Mouse (Mus musculus): ENCODE data around the gene Mad1l1.

Gene Mad1l1

DNA sequence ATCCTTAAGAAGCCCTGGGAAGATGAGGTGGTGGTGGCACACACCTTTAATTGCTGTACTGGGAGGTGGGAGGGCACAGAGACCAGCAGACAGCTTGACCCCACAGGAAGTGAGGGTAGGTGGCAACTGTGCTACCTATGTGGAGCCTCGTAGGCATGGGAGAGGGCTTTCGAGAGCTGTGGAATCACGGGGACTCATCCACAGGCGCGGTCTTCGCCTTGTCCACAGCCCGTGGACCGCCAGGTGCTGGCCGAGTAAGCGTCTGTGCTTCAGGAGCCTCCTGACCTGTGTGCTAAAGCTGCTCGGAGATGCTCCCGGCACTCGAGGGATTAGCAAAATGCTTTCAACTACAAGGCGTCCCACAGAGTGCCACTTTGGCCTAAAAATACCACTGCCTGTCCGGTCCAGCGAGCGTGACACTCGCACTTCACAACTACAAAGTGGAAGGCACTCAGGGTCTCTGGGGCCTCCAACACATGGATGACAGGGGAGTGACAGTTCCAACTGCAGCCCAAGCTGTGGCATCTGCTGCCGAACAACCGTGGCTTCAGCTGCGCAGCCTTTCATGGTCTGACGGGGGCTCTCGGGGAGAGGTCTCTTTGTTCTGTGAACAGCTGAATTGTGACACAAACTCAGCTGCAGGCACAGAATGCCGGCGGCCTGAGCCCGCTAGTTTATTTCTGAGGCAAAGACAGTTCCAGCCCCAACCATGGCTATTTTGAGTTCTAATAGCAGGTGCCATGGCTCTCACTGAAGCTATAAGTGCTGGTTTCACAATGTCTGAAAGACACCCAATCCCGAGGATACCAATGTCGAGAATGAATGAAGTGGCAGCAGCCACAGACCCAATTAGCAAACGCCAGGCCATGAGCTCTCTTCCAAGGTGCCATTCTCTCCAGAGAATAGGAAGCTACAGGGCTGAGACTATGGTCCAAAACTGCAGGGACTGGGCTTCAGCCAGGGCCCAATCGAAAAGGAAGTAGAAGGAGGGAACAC, 57.3 kb downstream of the Mad1l1 start:
- no peak for DNase-seq (ENCODE audit: low spot score in 2 of 2)

DNA sequence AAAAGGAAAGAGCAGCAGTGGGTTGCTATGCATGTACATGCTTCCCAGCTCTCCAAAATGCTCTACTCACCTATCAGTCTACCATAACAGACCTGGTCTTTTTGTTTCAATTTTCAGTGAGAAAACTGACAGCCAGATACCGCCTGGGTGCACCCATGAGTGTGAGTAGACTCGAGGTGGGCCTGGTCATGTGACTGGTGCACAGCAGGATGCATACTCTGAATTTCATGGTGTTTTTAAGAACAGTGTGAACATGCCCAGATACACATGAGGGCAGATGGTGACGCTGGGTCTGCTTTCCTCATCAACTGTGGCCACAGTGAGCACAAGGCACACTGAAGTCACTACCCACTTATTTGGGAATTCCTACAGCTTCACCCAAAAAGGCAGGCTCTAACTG, 59.0 kb downstream of the Mad1l1 start:
- DNase-seq (ENCODE audit: low spot score in 2 of 2) = no peak

DNA sequence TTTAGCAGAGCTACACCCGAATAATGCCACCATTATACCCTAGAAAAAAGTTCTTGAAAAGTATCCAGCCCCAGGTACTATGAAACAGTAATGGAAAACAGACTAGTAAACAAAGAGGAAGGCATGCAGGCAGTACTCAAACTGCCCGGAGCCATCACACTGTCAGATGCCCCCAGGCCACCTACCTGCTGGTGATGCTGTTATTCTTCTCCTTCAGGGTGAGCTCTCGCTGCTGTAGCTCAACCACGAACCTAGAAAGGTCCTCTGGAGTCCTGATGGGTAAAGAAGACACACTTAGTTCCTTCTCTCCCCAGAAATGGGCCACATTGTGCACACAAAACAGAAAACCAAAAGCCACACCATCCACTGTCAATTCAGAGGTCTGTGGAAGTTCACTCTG, 60.0 kb downstream of the Mad1l1 start:
- DNase-seq (ENCODE audit: low spot score in 2 of 2) = no peak

DNA sequence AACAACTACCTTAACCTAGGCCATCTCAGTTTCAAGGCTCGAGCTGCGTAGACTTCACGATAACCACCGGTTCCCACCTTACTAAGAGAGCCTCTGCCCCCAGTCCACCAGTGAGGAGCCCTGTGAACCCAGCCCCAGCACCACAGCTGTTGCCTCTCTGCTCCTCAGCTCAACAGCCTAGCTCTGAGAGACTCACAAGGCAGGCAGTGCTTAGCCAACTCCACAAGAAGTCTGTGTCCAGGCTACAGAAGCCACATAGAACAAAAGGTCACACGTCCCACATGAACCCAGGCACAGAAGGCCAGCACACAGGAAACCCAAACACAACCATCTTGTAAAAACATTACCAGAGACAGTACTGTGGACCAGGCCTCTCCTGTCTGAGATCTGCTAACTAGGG, 62.7 kb downstream of the Mad1l1 start:
- DNase-seq (ENCODE audit: low spot score in 2 of 2) = no peak

DNA sequence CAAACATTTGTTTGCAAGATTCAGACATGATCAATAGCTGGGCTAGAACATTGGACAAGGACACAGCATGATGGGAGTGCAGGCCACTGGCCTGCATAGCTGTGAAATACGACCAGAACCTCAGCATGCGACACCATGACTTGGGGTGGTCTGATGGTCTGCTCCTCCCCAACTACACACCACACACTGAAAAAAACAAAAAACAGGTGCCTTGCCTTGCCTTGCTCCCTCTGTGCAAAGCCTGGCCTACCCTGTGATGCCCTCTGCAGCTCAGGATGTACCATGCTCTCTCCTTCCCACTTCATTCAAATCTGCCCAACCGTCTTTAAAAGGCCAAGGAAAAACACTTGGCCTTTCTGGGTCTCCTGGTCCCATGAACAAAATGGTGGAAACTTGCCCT, 63.3 kb downstream of the Mad1l1 start:
- no peak for DNase-seq (ENCODE audit: low spot score in 2 of 2)

DNA sequence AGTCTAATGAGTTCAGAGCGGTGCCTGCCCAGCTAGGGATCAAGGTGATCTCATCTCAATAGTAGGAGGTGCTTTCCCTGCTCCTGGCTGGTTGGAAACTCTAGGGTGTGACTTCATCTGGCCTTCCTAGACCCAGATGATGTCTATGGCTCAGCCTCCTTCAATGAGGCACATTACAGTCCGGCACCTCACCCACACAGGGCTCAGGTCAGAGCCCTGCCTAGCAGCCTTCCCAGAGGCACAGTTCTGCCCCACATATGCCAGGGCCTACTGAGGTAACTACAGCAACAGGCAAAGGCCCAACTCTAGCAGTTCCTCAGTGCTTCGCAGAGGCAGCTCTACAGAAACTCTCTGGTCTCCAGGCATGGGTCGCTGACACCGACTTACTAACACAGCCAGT, 63.9 kb downstream of the Mad1l1 start:
- no peak for DNase-seq (ENCODE audit: low spot score in 2 of 2)

DNA sequence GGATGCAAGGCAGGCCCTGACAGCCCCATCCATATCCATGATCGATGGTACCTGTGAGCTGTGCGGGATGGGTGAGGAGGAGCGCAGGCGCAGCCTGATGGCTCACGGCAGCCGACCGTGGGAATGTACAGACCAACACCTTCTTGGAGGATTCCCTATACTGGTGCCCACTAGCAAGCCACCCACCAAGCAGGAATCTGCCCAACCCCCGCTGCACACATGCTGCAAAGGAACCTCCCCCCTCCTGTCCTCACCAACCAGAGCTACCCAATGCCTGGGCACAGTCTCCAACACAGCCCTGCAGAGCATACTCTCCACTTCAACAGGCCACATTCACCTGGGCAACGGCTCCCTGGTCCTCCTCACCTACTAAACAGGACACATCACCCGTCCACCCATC, 64.7 kb downstream of the Mad1l1 start:
- no peak for DNase-seq (ENCODE audit: low spot score in 2 of 2)

DNA sequence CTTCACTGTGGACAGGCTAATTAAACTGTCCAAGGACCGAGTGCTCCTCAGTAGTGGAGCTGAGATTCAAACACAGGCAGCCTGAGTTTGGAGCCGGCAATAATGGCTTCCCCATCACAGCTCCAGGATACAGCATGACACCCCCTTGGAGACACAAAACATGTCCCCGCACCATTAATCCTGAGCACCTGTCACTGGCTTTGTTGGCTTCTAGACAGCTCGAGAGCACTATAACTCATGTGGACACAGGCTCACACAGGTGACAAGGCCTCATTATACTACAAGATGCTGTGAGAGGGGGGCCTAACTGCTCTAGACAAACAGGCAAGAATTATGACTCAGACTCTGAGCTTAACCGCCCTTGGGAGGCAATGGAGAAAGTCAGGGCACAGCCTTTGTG, 66.1 kb downstream of the Mad1l1 start:
- DNase-seq (ENCODE audit: low spot score in 2 of 2) = no peak

DNA sequence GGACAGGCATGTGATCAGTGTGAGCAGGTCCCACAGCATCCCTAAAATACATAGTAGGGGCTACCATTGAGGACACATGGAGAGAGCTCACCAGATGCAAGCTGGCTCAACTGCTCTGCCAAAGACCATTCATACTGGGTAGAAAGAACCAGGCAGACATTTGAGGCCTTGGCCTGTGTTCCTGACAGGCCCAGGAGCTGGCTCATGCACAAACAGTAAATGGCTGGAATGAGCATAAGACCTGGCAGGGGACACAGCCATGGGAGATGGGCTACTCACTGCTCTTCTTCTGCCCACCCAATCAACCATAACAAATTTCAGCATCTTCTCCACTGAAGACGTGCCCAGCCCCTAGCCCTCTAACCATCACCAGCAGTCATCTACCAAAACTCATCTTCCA, 66.7 kb downstream of the Mad1l1 start:
- DNase-seq (ENCODE audit: low spot score in 2 of 2) = no peak

DNA sequence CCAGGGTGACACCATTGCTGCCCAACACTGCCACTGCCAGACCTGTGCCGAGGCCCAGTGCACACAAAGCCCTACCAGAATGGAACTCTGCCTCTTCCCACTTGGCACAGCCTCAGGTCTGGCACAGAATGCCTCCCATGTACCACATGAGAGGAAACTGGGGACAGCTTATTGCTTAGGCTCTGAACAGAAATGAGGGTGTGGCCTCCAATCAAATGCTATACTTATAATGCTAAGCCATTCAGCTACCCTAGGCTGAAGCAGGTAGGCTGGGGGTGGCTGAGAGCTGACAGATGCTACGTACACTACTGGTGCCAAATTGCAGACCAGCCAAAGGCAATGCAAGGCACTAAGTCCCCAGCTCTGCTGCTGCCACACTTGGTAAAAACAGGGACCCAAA, 69.4 kb downstream of the Mad1l1 start:
- DNase-seq (ENCODE audit: low spot score in 2 of 2) = no peak

DNA sequence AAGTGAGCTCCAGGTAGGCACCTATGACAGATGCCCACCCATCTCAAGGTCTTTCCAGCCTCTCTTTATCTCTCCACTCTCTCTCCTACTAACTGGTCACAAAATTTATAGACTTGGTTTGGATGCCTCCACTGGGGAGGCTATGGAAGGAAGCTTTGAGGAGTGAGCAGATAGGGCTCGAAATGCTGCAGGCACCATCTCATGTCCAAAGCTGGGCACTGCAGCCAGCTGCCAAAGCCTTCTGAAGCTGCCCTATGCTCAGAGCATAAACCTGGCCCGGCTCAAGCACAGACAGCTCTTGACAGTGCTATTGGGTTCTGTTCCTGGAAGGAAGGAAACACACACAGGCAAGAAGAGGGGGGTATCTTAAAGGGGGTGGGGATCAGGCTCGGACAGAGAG, 71.0 kb downstream of the Mad1l1 start:
- DNase-seq (ENCODE audit: low spot score in 2 of 2) = no peak

DNA sequence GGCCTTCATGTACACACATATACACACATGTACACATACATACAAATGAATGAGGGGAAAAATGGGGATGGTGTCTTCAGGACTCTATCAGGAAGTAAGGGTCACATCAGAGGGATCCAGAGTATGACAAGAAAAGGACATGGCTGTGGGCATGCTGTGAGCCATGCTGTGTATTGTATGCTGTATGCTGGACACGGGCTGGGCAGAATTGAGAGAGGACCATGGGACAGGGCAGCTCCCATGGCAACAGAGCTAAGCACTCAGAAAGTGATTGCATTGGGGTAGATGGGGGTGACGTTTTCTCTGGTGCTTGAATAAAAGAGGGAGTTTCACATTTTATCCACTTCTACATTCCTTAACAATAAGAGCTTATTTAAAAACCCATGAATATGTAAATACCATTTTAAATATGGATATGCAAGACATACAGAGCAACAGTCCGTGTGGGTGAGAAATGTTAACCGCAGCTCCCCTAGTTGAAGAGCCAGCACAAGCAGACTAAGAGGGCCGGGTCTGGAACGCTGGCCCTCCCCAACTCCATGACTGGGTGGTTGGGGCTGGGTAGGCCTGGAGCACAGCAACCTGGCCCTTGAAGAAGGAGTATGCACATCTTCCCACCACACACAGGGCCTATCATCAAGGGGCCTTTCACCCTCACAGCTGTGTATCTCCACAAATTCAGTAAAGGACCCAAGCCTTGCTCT, 71.8 kb downstream of the Mad1l1 start:
- DNase-seq (ENCODE audit: low spot score in 2 of 2) = no peak

DNA sequence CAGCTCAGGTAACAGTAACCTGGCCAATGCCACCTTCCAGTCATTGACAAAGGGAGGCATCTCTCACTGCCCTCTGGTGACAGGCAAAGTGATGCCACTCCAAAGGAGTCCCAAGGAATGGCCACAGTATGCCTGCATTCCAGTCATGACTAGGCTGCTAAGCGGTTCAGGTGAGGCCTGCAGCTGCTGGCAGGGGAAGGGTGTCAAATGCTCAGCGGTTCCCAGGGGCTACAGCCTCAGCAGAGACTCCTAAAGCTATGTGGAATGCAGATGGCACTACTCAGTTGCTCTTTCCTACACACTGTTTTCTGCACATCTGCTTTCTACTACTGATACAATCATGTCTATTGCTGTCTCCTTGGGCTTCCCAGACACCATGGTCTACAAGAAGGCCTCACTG, 73.3 kb downstream of the Mad1l1 start:
- DNase-seq (ENCODE audit: low spot score in 2 of 2) = no peak

DNA sequence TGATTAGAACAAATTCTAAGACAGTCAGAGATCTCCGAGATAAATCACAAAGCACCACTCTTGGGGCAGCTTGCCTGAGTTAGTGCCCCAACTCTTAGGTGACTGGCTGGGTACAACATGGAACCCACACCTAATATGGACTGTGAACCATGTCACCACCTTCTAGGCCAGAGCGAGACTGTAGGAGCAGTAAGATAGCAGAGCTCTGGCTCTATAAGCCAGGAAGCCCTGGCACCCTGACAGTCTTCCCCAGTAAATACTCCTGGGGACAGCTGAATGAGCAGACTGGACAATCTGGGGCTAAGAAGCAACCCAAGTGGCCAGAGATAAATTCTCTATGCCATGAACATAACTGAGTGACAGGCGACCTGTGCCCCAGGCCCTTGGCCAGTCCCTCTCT, 81.1 kb downstream of the Mad1l1 start:
- no peak for DNase-seq (ENCODE audit: low spot score in 2 of 2)

DNA sequence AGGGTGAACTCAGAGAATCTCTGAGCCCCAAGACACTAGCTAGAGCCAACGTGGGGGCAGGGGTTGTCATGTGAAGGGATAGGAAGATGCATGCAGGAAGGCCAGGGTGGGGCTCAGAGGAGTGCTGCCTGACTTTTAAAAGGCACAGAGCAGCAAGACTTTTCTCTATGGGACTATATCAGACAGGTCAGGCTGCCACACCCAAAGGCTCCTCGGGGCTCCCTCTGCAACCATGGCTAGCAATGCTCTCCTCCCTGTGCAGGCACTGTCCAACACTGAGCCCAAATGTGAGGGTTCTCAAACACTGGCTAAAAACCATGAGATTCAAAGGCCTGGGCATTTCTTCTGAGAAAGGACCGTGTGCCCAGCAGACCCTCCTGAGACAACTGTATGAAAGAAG, 82.5 kb downstream of the Mad1l1 start:
- DNase-seq (ENCODE audit: low spot score in 2 of 2) = no peak

DNA sequence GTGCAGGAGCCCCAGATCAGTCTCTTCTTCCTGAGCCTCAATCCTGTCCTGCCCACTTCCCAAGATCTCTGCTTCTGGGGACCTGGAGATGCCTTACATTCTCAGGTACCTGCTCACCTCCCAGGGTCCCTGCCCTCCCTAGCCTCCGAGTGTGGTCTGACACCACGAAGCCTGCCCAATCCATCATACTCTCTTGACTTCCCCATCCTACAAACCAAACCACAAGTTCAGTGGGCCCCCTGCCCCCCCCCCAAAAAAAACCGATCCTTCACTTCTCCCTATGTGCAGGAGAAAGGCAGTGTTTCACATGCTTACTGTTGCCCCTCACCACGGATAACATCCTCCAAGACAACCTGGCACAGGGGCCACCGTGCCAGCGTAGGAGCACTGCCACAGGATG, 90.5 kb downstream of the Mad1l1 start:
- DNase-seq (ENCODE audit: low spot score in 2 of 2) = no peak

DNA sequence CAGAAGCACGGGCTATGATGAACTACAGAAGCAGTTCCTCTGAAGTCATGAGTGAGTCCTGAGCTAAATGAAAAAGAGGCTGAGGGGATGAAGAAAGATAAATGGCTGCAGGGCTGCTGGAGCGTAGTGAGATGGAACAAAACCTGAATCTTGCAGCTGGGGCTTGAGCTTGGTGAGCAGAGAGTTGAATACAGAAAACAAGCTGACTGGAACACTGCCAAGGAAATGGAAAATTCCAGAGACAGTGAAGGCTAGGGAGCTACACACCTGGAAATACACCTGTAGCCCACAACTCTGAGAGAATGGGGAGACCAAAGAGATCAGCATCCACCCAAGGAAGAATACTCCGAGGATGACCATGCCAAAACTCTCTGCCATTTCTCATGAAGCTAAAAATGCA, 93.0 kb downstream of the Mad1l1 start:
- no peak for DNase-seq (ENCODE audit: low spot score in 2 of 2)

DNA sequence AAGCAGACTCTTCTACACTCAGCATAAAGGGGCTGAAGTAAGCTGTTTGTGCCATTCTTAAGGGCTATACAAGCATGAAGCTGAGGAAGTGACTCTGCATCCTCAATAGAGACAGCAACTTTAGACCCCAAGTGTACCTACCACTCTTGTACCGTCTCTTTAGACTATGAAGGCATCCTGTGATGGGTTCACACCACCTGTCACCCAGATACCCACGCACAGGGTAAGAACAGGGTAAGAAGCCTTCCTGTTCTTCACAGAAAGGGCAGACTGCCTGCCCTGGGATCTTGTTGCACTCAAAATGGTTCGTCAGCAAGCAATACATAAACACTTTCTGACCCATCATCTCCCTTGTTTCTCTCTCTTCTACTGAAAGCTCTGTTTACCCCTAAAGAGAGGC, 94.5 kb downstream of the Mad1l1 start:
- no peak for DNase-seq (ENCODE audit: low spot score in 2 of 2)

DNA sequence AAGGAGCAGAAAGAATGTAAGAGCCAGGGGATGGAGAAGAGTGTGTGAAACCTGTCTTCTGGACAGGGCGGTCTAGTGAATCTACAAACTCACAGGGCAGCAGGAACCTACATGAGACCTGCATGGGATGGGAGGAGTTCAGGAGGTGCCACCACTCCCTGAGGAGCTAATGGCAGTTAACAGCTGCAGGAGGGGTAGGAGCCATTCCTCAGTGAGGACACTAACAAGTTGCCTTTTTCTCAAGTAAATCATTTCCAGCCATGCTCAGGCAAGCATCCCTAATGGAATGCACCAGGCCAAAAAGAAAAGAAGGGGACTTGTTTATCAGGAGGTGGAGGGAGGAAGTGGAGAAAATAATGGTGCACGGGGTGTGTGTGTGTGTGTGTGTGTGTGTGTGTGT, 95.5 kb downstream of the Mad1l1 start:
- no peak for DNase-seq (ENCODE audit: low spot score in 2 of 2)

DNA sequence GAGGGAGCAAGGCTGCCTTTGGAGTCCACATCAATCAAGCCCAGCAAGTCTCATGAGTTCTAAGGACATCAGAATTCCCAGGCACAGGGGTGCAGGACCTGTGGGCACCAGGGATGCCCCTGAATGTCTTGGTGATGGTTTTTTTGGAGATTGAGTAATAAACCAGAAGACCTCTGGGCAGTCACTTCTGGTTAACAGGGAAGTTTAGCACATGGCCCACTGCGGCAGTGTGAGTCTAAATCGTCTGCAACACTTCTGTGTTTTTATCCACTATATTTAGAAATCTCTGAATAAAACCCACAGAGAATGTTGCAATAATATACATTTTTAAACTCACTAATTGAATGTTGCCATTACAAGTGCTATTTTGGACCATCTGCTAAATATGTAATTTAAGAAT, 96.2 kb downstream of the Mad1l1 start:
- DNase-seq (ENCODE audit: low spot score in 2 of 2) = no peak

DNA sequence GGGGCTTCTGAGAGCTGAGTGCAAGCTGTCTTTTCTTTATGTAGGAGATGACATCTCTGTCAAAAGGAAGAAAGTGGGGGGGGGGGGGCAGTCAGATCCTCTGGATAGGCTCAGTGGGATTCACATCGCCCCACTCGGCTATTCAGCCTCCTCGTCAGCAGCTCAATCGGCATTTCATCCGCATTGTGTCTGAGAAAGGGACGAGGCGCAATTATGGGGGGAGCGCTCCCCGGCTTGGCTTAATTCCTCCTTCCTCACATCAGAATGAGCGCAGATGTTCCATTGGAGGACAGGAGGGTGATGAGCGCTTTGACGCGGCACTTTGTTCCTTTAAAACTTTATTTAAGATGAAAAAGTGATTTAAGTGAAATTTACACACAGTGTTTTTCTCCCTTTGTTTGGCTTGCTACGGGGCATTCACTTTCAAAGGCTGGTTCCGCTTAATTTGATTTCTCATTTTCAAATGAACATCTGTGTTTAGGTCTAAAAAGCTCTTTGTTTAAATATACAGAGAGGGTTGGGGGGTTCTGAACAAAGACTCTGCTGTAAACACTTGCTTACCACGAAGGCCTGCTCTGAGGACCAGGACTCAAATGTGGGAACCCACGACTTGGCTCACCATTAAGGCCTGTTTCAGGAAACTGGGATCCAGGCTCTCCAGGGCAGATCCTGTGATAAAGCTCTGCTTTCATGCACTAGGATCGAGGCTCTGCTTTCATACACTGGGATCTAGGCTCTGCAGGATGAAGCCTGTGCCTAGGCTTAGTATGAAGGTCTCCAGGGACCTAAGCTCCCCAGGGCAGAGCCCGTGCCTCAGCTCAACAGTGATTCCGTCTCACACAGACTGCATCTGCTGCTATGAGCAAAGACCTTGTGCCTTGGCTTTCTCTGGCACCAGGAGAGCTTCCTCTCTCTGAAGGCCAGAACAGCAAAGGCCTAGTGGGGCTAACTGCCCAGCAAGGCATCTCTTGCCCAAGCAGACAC, 98.0 kb downstream of the Mad1l1 start:
- no peak for DNase-seq (ENCODE audit: low spot score in 2 of 2)

DNA sequence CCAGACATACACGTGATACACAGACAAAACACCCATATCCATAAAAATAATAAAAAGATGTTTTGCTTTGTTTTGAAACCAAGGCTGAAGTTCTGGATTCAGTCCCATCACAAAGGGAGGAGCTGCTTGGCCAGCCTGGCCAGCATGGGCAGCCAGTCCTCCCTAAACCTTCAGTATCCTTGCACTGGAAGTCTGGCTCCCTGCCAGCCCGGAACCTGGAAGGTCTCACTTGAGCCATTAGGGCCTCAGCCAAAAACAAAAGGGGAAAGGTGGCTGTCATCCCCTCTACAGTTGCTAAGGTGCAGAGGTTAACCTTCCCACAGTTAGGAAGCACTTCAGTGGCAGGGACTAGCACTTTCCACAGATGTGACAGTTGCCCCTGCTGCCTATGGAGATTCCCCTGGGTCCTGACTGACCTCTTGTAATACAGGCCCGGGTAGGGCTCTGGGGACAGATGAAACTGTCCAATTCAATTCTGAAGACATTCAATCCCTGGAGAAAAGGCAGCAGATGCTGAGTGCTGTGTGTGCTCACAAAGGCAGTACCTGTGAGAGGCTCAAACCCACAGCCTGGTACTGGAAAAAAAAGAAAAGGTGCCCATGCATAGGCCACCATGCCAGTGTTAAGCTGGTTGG, 100.2 kb downstream of the Mad1l1 start:
- DNase-seq (ENCODE audit: low spot score in 2 of 2) = no peak
